Comparison of ENCODE assay signal across 8 mouse cellular contexts in the genomic region with DNA sequence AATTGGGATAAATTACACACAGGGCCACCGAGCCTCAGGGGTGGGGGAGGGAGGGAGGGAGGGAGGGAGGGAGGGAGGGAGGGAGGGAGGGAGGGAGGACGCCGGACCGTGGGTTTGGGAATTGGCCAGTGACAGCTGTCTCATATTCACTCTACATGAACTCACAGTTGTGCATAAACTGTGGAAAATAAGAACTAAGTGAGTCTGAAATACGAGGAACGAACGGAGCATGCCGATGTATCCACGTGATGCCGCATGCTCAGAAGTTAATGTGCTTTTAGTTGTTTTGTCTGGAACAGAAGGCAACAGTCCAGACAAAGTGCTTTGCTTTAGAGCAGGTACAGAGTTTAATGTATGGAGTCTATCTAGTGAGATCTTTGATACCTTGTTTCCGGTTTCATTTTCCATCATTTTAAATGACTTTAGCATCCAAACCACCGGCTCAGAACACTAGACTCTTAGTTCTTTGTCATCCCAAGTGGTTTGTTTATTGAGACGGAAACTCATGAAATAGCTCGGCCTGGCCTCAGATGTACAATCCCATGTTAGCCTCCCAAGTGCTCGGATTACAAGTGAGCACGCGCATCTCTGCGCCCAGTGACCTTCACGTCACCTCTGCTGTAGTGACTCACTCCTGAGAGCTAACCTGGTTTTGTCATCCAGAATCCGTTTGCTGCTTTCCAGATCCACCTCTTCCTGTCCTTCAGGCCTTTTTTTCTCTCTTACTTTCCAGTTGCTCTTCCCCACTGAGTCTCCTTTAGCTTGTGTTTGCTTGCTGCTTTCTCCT. TPM values are rescaled to one million over a fixed set of nuclear protein-coding genes. Genes with fewer than 3 reads are reported as not detected.
DNase-seq lines count a peak whose midpoint lies in the region; ATAC-seq and TF ChIP-seq lines count a peak whose summit lies in the region.

No protein-coding gene starts in this region.

- H3K27me3 ChIP-seq in hindbrain, embryonic 12.5 days: no peaks in the 10 kb centered on the region
- H3K27me3 ChIP-seq in hindbrain, embryonic 14.5 days (ENCODE audit: control insufficient read depth, insufficient read depth, low read length): no peaks in the 10 kb centered on the region
- H3K27me3 ChIP-seq in Patski: no peaks in the 10 kb centered on the region
- H3K27me3 ChIP-seq in limb, embryonic 13.5 days: no peaks in the 10 kb centered on the region

- intact Hi-C loops in gastrocnemius, postnatal 14 days (cut with DNase I; ENCODE audit: low total_unique reads): no loop called here

- H3K36me3 ChIP-seq in hindbrain, embryonic 12.5 days: peaks cover 6% of the 10 kb centered on the region; the same call in 1 of the 2 replicates
- 0 out of 2 replicates have a peak, but pooled peaks cover 3% of the 10 kb centered on the region for H3K36me3 ChIP-seq in hindbrain, embryonic 14.5 days (replicated peaks; ENCODE audit: control insufficient read depth, insufficient read depth)
- peaks cover 46% of the 10 kb centered on the region for H3K36me3 ChIP-seq in limb, embryonic 13.5 days

- whole genome bisulfite sequencing in hindbrain, embryonic 12.5 days: 71% methylated on average over 19 of the region's 20 CpGs
- 71% methylated on average over 19 of the region's 20 CpGs for WGBS in hindbrain, embryonic 14.5 days
- 41% methylated on average over 20 of the region's 20 CpGs for WGBS in limb, embryonic 13.5 days

- H3K27ac ChIP-seq in hindbrain, embryonic 12.5 days: 0 out of 2 replicates have a peak overlapping the region, but pooled peaks have one; percentile 30
- no peak overlapping the region for H3K27ac ChIP-seq in hindbrain, embryonic 14.5 days
- peak overlapping the region; percentile 35; the same call in 1 of the 2 replicates for H3K27ac ChIP-seq in limb, embryonic 13.5 days

- TF ChIP-seq CTCF in Patski (IDR thresholded peaks at IDR 0.05): no peak

- no peak overlapping the region for H3K4me2 ChIP-seq in hindbrain, embryonic 12.5 days (replicated peaks)
- no peak overlapping the region for H3K4me2 ChIP-seq in hindbrain, embryonic 14.5 days (replicated peaks)
- H3K4me2 ChIP-seq in limb, embryonic 13.5 days (replicated peaks): peak overlapping the region; percentile 23; the same call in 1 of the 2 replicates

- POLR2A ChIA-PET in Patski (lab: Charles Lee): interaction anchor here (0.6 kb wide), 1 partner anchor 45 kb away, joined by 3 read pairs; no protein-coding TSS in a partner anchor

- in situ Hi-C loops in Patski (cut with MboI; ENCODE audit: low pct_unique_long_range_greater_than_20kb): no loop called here

- ATAC-seq in hindbrain, embryonic 12.5 days (ENCODE audit: low FRiP score): no peak
- no peak for ATAC-seq in hindbrain, embryonic 14.5 days (ENCODE audit: low FRiP score)
- peak; percentile 83 for ATAC-seq in Patski
- peak; percentile 82 for ATAC-seq in limb, embryonic 13.5 days (ENCODE audit: low FRiP score, low read depth)

- no peak overlapping the region for H3K4me3 ChIP-seq in hindbrain, embryonic 12.5 days
- no peak overlapping the region for H3K4me3 ChIP-seq in hindbrain, embryonic 14.5 days (replicated peaks; ENCODE audit: low read length)
- no peak overlapping the region for H3K4me3 ChIP-seq in limb, embryonic 13.5 days

- 0 out of 2 replicates have a peak, but pooled peaks cover 5% of the 10 kb centered on the region for H3K4me1 ChIP-seq in hindbrain, embryonic 12.5 days
- no peaks in the 10 kb centered on the region; the same call in 1 of the 2 replicates for H3K4me1 ChIP-seq in hindbrain, embryonic 14.5 days (replicated peaks; ENCODE audit: control insufficient read depth, insufficient read depth, low read length)
- peaks cover 13% of the 10 kb centered on the region for H3K4me1 ChIP-seq in limb, embryonic 13.5 days

- no peak for DNase-seq in hindbrain, embryonic 14.5 days (ENCODE audit: low spot score)
- DNase-seq in Patski (ENCODE audit: low read depth, low spot score): peak; percentile 86
- DNase-seq in gastrocnemius, postnatal 14 days: peak; percentile 50
- DNase-seq in cerebellum, adult 9-11 months: no peak
- DNase-seq in ovary, postnatal 14 days (ENCODE audit: low spot score): no peak
- DNase-seq in left cerebral cortex, adult 18-20 months (ENCODE audit: low spot score in 2 of 2): no peak

- no peak overlapping the region for H3K9ac ChIP-seq in hindbrain, embryonic 12.5 days
- no peak overlapping the region for H3K9ac ChIP-seq in hindbrain, embryonic 14.5 days
- no peak overlapping the region for H3K9ac ChIP-seq in limb, embryonic 13.5 days

- CTCF ChIA-PET in Patski (lab: Charles Lee): interaction anchor here (0.9 to 3.4 kb wide), 9 partner anchors 11 to 168 kb away, joined by 3 to 14 read pairs (median 3); no protein-coding TSS in a partner anchor

- no peaks in the 10 kb centered on the region for H3K9me3 ChIP-seq in hindbrain, embryonic 12.5 days (replicated peaks)
- no peaks in the 10 kb centered on the region for H3K9me3 ChIP-seq in hindbrain, embryonic 14.5 days (ENCODE audit: control insufficient read depth, low read length)
- no peaks in the 10 kb centered on the region; the same call in 1 of the 2 replicates for H3K9me3 ChIP-seq in limb, embryonic 13.5 days

RNA-seq across cellular contexts. Expression of a gene that starts 22.4 kb away (rescaled TPM):
- 1.4 and 2.0 TPM in 2 replicates for polyA plus RNA-seq in hindbrain, embryonic 12.5 days (2016; fragmentation: Nextera tagmentation; extraction: Ambion mirVana)
- 0.41 and 0.81 TPM in 2 replicates for polyA plus RNA-seq in hindbrain, embryonic 14.5 days (2014; fragmentation: Nextera tagmentation; extraction: Ambion mirVana)
- 11.1 TPM for polyA plus RNA-seq in Patski (2021)
- total RNA-seq in gastrocnemius, postnatal 14 days (2021): 1 to 10 TPM; 1.6 to 1.8 TPM
- polyA plus RNA-seq in limb, embryonic 13.5 days (2015; fragmentation: Nextera tagmentation; extraction: Ambion mirVana): 1.9 and 2.3 TPM in 2 replicates
- 1 to 10 TPM; 2.6 TPM for total RNA-seq in left cerebral cortex, adult 18-20 months (2021)

Comparison
In these comparisons a context has a peak if more than half of its experiments do, and no peak if none do; other contexts are left out.
1. ATAC-seq: peak in Patski (single experiment) and limb, embryonic 13.5 days (single experiment); none in hindbrain, embryonic 12.5 days (single experiment) and hindbrain, embryonic 14.5 days (single experiment).
2. DNase-seq: peak in Patski (single experiment) and gastrocnemius, postnatal 14 days (single experiment); none in hindbrain, embryonic 14.5 days (single experiment), cerebellum, adult 9-11 months (single experiment), ovary, postnatal 14 days (single experiment) and left cerebral cortex, adult 18-20 months (0 of 2).